Mouse (Mus musculus) cerebellum, adult 9-11 months (tissue): Measurements from ENCODE around the gene Olfr128.
"Not testable (repeated sequence)": the region's sequence is repeated elsewhere in the genome, so short reads cannot be mapped to it uniquely, and the experiment has no call there.

Source experiments
- DNase-seq: peaks from one replicate; pipeline ENCODE4 v3.0.0; 2022

Olfr128 gene

GRCm38 (mm10) chr17:37920248-37920647 is at the start of gene Olfr128:
Gene Olfr128 (plus strand): TSS chr17:37920548.
- DNase-seq, result no peak

GRCm38 (mm10) chr17:37873830-37874229 is 46.5 kb upstream of the Olfr128 start:
- DNase-seq, result no peak

- no peak for DNase-seq
Observed at GRCm38 (mm10) chr17:37900137-37900536, 20.2 kb upstream of the Olfr128 start, which contains the start of gene Olfr127. Gene Olfr127 (plus strand): TSS chr17:37900437.

- not testable (repeated sequence) for DNase-seq
Observed at GRCm38 (mm10) chr17:37906821-37907220, 13.5 kb upstream of the Olfr128 start.

GRCm38 (mm10) chr17:37952979-37953378 is 32.6 kb downstream of the Olfr128 start, which contains the start of gene Olfr761:
Gene Olfr761 (minus strand): TSS chr17:37953079.
- DNase-seq, result no peak

GRCm38 (mm10) chr17:37973591-37973990 is 53.2 kb downstream of the Olfr128 start:
- no peak for DNase-seq
